Comparison of ENCODE assay signal across 14 mouse cellular contexts in genomic region chr9:64228972-64229371, GRCm38 (mm10). TPM values are rescaled to one million over a fixed set of nuclear protein-coding genes. Genes with fewer than 3 reads are reported as not detected.
DNase-seq lines count a peak whose midpoint lies in the region; ATAC-seq and TF ChIP-seq lines count a peak whose summit lies in the region.
"Had no signal": no experiment of that assay in that cellular context is flagged by ENCODE, and none has a peak within 500 bp of the region (broad histone marks: within the 10 kb centered on the region; RNA-seq: fewer than 3 reads in every experiment).

No protein-coding gene starts in this region.

- no peaks in the 10 kb centered on the region for H3K36me3 ChIP-seq in heart, embryonic 11.5 days (ENCODE audit: control insufficient read depth, insufficient read depth, low read length)
- H3K36me3 ChIP-seq in heart, embryonic 12.5 days = no peaks in the 10 kb centered on the region
- H3K36me3 ChIP-seq in embryonic facial prominence, embryonic 13.5 days = no peaks in the 10 kb centered on the region
- H3K36me3 ChIP-seq in midbrain, embryonic 16.5 days (ENCODE audit: control insufficient read depth, insufficient read depth, low read length) = no peaks in the 10 kb centered on the region
- H3K36me3 ChIP-seq: intestine, embryonic 15.5 days had no signal

- ATAC-seq in heart, embryonic 11.5 days (replicated peaks; ENCODE audit: insufficient number of reproducible peaks, low FRiP score, low TSS enrichment) = no peak
- no peak for ATAC-seq in heart, embryonic 12.5 days (ENCODE audit: insufficient number of reproducible peaks, low FRiP score)
- ATAC-seq in embryonic facial prominence, embryonic 13.5 days (ENCODE audit: insufficient number of reproducible peaks, insufficient read depth, low FRiP score, low TSS enrichment, low read depth) = no peak
- ATAC-seq in midbrain, embryonic 16.5 days = no peak
- ATAC-seq: intestine, embryonic 15.5 days; lung, postnatal 0 days had no signal

- no peak for DNase-seq in left cerebral cortex, adult 2 months (ENCODE audit: extremely low spot score in 1 of 2, low spot score in 2 of 2)
- DNase-seq in left cerebral cortex, postnatal 4 days = no peak
- DNase-seq: cerebellum, postnatal 36 days; midbrain, embryonic 14.5 days; thymus, postnatal 14 days had no signal

- intact Hi-C loops in left cerebral cortex, adult 2 months (cut with DNase I) = no loop called here
- intact Hi-C loops in left cerebral cortex, postnatal 4 days (cut with DNase I) = no loop called here

- TF ChIP-seq POLR2A in olfactory bulb, adult 2 months (IDR thresholded peaks at IDR 0.05; ENCODE audit: insufficient read depth, low read depth, low read length) = no peak

- no peak overlapping the region for H3K4me2 ChIP-seq in heart, embryonic 11.5 days
- no peak overlapping the region for H3K4me2 ChIP-seq in heart, embryonic 12.5 days
- no peak overlapping the region for H3K4me2 ChIP-seq in embryonic facial prominence, embryonic 13.5 days
- H3K4me2 ChIP-seq in midbrain, embryonic 16.5 days (ENCODE audit: low read length) = no peak overlapping the region
- H3K4me2 ChIP-seq: intestine, embryonic 15.5 days had no signal

- 0 out of 2 replicates have a peak overlapping the region, but pooled peaks have one; percentile 5 for H3K9ac ChIP-seq in heart, embryonic 11.5 days (ENCODE audit: low read depth, low read length)
- H3K9ac ChIP-seq in heart, embryonic 12.5 days = no peak overlapping the region
- H3K9ac ChIP-seq in embryonic facial prominence, embryonic 13.5 days = 0 out of 2 replicates have a peak overlapping the region, but pooled peaks have one; percentile 4
- H3K9ac ChIP-seq in midbrain, embryonic 16.5 days (ENCODE audit: low read depth, low read length) = no peak overlapping the region
- H3K9ac ChIP-seq: intestine, embryonic 15.5 days; liver, embryonic 14.5 days had no signal

- H3K27me3 ChIP-seq in heart, embryonic 11.5 days (ENCODE audit: control insufficient read depth, insufficient read depth, low read length) = no peaks in the 10 kb centered on the region
- H3K27me3 ChIP-seq in heart, embryonic 12.5 days (replicated peaks) = no peaks in the 10 kb centered on the region
- no peaks in the 10 kb centered on the region for H3K27me3 ChIP-seq in embryonic facial prominence, embryonic 13.5 days
- no peaks in the 10 kb centered on the region for H3K27me3 ChIP-seq in midbrain, embryonic 16.5 days (ENCODE audit: control insufficient read depth, insufficient read depth, low read depth, low read length)
- H3K27me3 ChIP-seq: intestine, embryonic 15.5 days had no signal

- peaks cover 31% of the 10 kb centered on the region for H3K4me1 ChIP-seq in heart, embryonic 11.5 days (ENCODE audit: control insufficient read depth, insufficient read depth, low read length)
- peaks cover 56% of the 10 kb centered on the region for H3K4me1 ChIP-seq in heart, embryonic 12.5 days (replicated peaks)
- H3K4me1 ChIP-seq in embryonic facial prominence, embryonic 13.5 days = peaks cover 48% of the 10 kb centered on the region
- peaks cover 28% of the 10 kb centered on the region for H3K4me1 ChIP-seq in olfactory bulb, adult 2 months (ENCODE audit: control insufficient read depth, insufficient read depth, low read length)
- H3K4me1 ChIP-seq in midbrain, embryonic 16.5 days (ENCODE audit: control insufficient read depth, insufficient read depth, low read length) = peaks cover 2% of the 10 kb centered on the region; the same call in 1 of the 2 replicates

- no peak overlapping the region for H3K27ac ChIP-seq in heart, embryonic 11.5 days (ENCODE audit: low read depth, low read length)
- H3K27ac ChIP-seq in heart, embryonic 12.5 days (ENCODE audit: poor library complexity, severe bottlenecking) = no peak overlapping the region
- peak overlapping the region; percentile 33 for H3K27ac ChIP-seq in left cerebral cortex, adult 2 months
- no peak overlapping the region for H3K27ac ChIP-seq in embryonic facial prominence, embryonic 13.5 days
- H3K27ac ChIP-seq in olfactory bulb, adult 2 months (ENCODE audit: insufficient read depth, low read depth, low read length) = peak overlapping the region; percentile 60
- H3K27ac ChIP-seq in midbrain, embryonic 16.5 days (ENCODE audit: low read length) = no peak overlapping the region
- H3K27ac ChIP-seq: intestine, embryonic 15.5 days; liver, embryonic 14.5 days; stomach, postnatal 0 days had no signal

- no peaks in the 10 kb centered on the region for H3K9me3 ChIP-seq in heart, embryonic 11.5 days (replicated peaks; ENCODE audit: control insufficient read depth, low read length)
- no peaks in the 10 kb centered on the region for H3K9me3 ChIP-seq in heart, embryonic 12.5 days (replicated peaks)
- H3K9me3 ChIP-seq in embryonic facial prominence, embryonic 13.5 days = no peaks in the 10 kb centered on the region
- no peaks in the 10 kb centered on the region for H3K9me3 ChIP-seq in midbrain, embryonic 16.5 days (replicated peaks; ENCODE audit: control insufficient read depth, low read length, poor library complexity, severe bottlenecking)
- H3K9me3 ChIP-seq: intestine, embryonic 15.5 days had no signal

- no peak for TF ChIP-seq CTCF in left cerebral cortex, adult 2 months (IDR thresholded peaks at IDR 0.05)
- TF ChIP-seq CTCF in olfactory bulb, adult 2 months (IDR thresholded peaks at IDR 0.05; ENCODE audit: insufficient read depth, low read depth, low read length) = no peak

- no peak overlapping the region for H3K4me3 ChIP-seq in heart, embryonic 11.5 days (ENCODE audit: low read depth, low read length)
- no peak overlapping the region for H3K4me3 ChIP-seq in heart, embryonic 12.5 days
- no peak overlapping the region for H3K4me3 ChIP-seq in left cerebral cortex, adult 2 months
- H3K4me3 ChIP-seq in embryonic facial prominence, embryonic 13.5 days = no peak overlapping the region
- H3K4me3 ChIP-seq in olfactory bulb, adult 2 months (ENCODE audit: insufficient read depth, low read depth, low read length) = no peak overlapping the region
- no peak overlapping the region for H3K4me3 ChIP-seq in midbrain, embryonic 16.5 days (ENCODE audit: low read depth, low read length)
- H3K4me3 ChIP-seq: intestine, embryonic 15.5 days had no signal

RNA-seq across cellular contexts. Expression of gene Uchl4, which starts 6.0 kb away (rescaled TPM):
- polyA plus RNA-seq in heart, embryonic 11.5 days (2014; fragmentation: Nextera tagmentation; extraction: Ambion mirVana) = 2.7 and 3.1 TPM in 2 replicates
- polyA plus RNA-seq in heart, embryonic 12.5 days (2016; fragmentation: Nextera tagmentation; extraction: Ambion mirVana) = 2.7 and 2.8 TPM in 2 replicates
- 1 to 10 TPM; 1.5 TPM for total RNA-seq in left cerebral cortex, adult 2 months (2021)
- total RNA-seq in left cerebral cortex, postnatal 4 days (2021) = 1 to 10 TPM; 7.1 to 7.3 TPM
- polyA plus RNA-seq in embryonic facial prominence, embryonic 13.5 days (2015; fragmentation: Nextera tagmentation; extraction: Ambion mirVana) = 3.5 and 5.5 TPM in 2 replicates
- not detected in 2 replicates for polyA plus RNA-seq in olfactory bulb, adult 2 months (2012; ENCODE audit: insufficient read depth, insufficient read length, low replicate concordance, missing spikeins)
- polyA plus RNA-seq in midbrain, embryonic 16.5 days (2015; fragmentation: Nextera tagmentation; extraction: Ambion mirVana) = 2.7 and 2.9 TPM in 2 replicates

RNA-seq across cellular contexts. Expression of gene Map2k1, which starts 24.5 kb away (rescaled TPM):
- 100 and 108 TPM in 2 replicates for polyA plus RNA-seq in heart, embryonic 11.5 days (2014; fragmentation: Nextera tagmentation; extraction: Ambion mirVana)
- polyA plus RNA-seq in heart, embryonic 12.5 days (2016; fragmentation: Nextera tagmentation; extraction: Ambion mirVana) = 99.7 and 100 TPM in 2 replicates
- 100 to 1,000 TPM; 286 to 295 TPM for total RNA-seq in left cerebral cortex, adult 2 months (2021)
- 10 to 100 TPM; 65.3 to 70.6 TPM for total RNA-seq in left cerebral cortex, postnatal 4 days (2021)
- polyA plus RNA-seq in embryonic facial prominence, embryonic 13.5 days (2015; fragmentation: Nextera tagmentation; extraction: Ambion mirVana) = 82.8 and 87.1 TPM in 2 replicates
- 126 and 566 TPM in 2 replicates for polyA plus RNA-seq in olfactory bulb, adult 2 months (2012; ENCODE audit: insufficient read depth, insufficient read length, low replicate concordance, missing spikeins)
- 62.6 and 68.4 TPM in 2 replicates for polyA plus RNA-seq in midbrain, embryonic 16.5 days (2015; fragmentation: Nextera tagmentation; extraction: Ambion mirVana)

RNA-seq across cellular contexts. Expression of gene Snapc5, which starts 49.9 kb away (rescaled TPM):
- polyA plus RNA-seq in heart, embryonic 11.5 days (2014; fragmentation: Nextera tagmentation; extraction: Ambion mirVana) = 22.4 and 28.0 TPM in 2 replicates
- 21.9 and 23.0 TPM in 2 replicates for polyA plus RNA-seq in heart, embryonic 12.5 days (2016; fragmentation: Nextera tagmentation; extraction: Ambion mirVana)
- total RNA-seq in left cerebral cortex, adult 2 months (2021) = 10 to 100 TPM; 20.5 to 21.6 TPM
- total RNA-seq in left cerebral cortex, postnatal 4 days (2021) = 10 to 100 TPM; 18.3 to 18.8 TPM
- polyA plus RNA-seq in embryonic facial prominence, embryonic 13.5 days (2015; fragmentation: Nextera tagmentation; extraction: Ambion mirVana) = 33.1 and 36.8 TPM in 2 replicates
- polyA plus RNA-seq in olfactory bulb, adult 2 months (2012; ENCODE audit: insufficient read depth, insufficient read length, low replicate concordance, missing spikeins) = not detected in 2 replicates
- polyA plus RNA-seq in midbrain, embryonic 16.5 days (2015; fragmentation: Nextera tagmentation; extraction: Ambion mirVana) = 28.3 and 30.8 TPM in 2 replicates

RNA-seq across cellular contexts. Expression of gene Tipin, which starts 52.4 kb away (rescaled TPM):
- polyA plus RNA-seq in heart, embryonic 11.5 days (2014; fragmentation: Nextera tagmentation; extraction: Ambion mirVana) = 155 and 159 TPM in 2 replicates
- 130 and 133 TPM in 2 replicates for polyA plus RNA-seq in heart, embryonic 12.5 days (2016; fragmentation: Nextera tagmentation; extraction: Ambion mirVana)
- total RNA-seq in left cerebral cortex, adult 2 months (2021) = 10 to 100 TPM; 12.9 to 20.2 TPM
- 10 to 100 TPM; 25.1 to 25.2 TPM for total RNA-seq in left cerebral cortex, postnatal 4 days (2021)
- 219 and 245 TPM in 2 replicates for polyA plus RNA-seq in embryonic facial prominence, embryonic 13.5 days (2015; fragmentation: Nextera tagmentation; extraction: Ambion mirVana)
- polyA plus RNA-seq in olfactory bulb, adult 2 months (2012; ENCODE audit: insufficient read depth, insufficient read length, low replicate concordance, missing spikeins) = not detected in 2 replicates
- 56.3 and 66.2 TPM in 2 replicates for polyA plus RNA-seq in midbrain, embryonic 16.5 days (2015; fragmentation: Nextera tagmentation; extraction: Ambion mirVana)

RNA-seq across cellular contexts. Expression of gene Rpl4, which starts 55.8 kb away (rescaled TPM):
- 980 and 988 TPM in 2 replicates for polyA plus RNA-seq in heart, embryonic 11.5 days (2014; fragmentation: Nextera tagmentation; extraction: Ambion mirVana)
- 801 and 832 TPM in 2 replicates for polyA plus RNA-seq in heart, embryonic 12.5 days (2016; fragmentation: Nextera tagmentation; extraction: Ambion mirVana)
- total RNA-seq in left cerebral cortex, adult 2 months (2021) = 100 to 1,000 TPM; 517 to 522 TPM
- total RNA-seq in left cerebral cortex, postnatal 4 days (2021) = 100 to 1,000 TPM; 735 to 744 TPM
- 1,232 and 1,302 TPM in 2 replicates for polyA plus RNA-seq in embryonic facial prominence, embryonic 13.5 days (2015; fragmentation: Nextera tagmentation; extraction: Ambion mirVana)
- 468 TPM in 1 of 2 replicates, not detected in the other for polyA plus RNA-seq in olfactory bulb, adult 2 months (2012; ENCODE audit: insufficient read depth, insufficient read length, low replicate concordance, missing spikeins)
- polyA plus RNA-seq in midbrain, embryonic 16.5 days (2015; fragmentation: Nextera tagmentation; extraction: Ambion mirVana) = 564 and 570 TPM in 2 replicates

Comparison
In these comparisons a context has a peak if more than half of its experiments do, and no peak if none do; other contexts are left out.
1. H3K9ac ChIP-seq: peak in heart, embryonic 11.5 days (single experiment) and embryonic facial prominence, embryonic 13.5 days (single experiment); none in heart, embryonic 12.5 days (single experiment) and midbrain, embryonic 16.5 days (single experiment).
2. H3K27ac ChIP-seq: peak in left cerebral cortex, adult 2 months (single experiment) and olfactory bulb, adult 2 months (single experiment); none in heart, embryonic 11.5 days (single experiment), heart, embryonic 12.5 days (single experiment), embryonic facial prominence, embryonic 13.5 days (single experiment) and midbrain, embryonic 16.5 days (single experiment).